Mouse (Mus musculus): ENCODE data around the gene Aipl1.

DNA sequence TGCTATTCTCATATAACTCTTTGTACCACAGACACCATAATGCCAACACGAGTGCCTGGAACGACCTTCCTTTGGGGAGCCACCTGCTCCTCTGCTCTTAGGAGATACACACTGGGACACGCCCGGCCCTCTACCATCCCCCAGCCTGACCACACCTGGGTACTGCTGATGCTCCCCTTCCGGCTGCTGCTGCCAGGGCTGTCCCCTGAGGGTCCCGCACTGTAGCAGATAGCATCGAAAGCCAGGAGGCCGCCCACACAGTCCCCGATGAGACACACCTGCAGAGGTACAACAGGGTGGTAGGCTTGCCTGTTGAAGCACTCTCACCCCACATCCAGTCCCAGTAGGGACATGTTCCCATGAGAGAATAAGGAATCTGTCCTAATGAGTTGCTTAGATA, 33.4 kb upstream of the Aipl1 start:
- TF ChIP-seq ZKSCAN1 (IDR thresholded peaks at IDR 0.05; ENCODE audit: borderline replicate concordance, low read depth, low read length) = no peak
- no peak for TF ChIP-seq JUND (conservative IDR thresholded peaks at IDR 0.05; ENCODE audit: low read depth, low read length)
- no peak for TF ChIP-seq CTCF (conservative IDR thresholded peaks at IDR 0.05 in 1 of 2, IDR thresholded peaks at IDR 0.05 in 1 of 2; ENCODE audit: low read depth in 2 of 2, low read length in 2 of 2)
- TF ChIP-seq USF1 (IDR thresholded peaks at IDR 0.05; ENCODE audit: low read depth, low read length) = no peak
- TF ChIP-seq MAZ (IDR thresholded peaks at IDR 0.05; ENCODE audit: low read depth, low read length) = no peak
- no peak for TF ChIP-seq MAX (IDR thresholded peaks at IDR 0.05; ENCODE audit: low read length)
- no peak for TF ChIP-seq POLR2A (IDR thresholded peaks at IDR 0.05; ENCODE audit: low read depth, low read length)
- no peak for TF ChIP-seq RCOR1 (conservative IDR thresholded peaks at IDR 0.05; ENCODE audit: low read depth, low read length)
- no peak for TF ChIP-seq NRF1 (IDR thresholded peaks at IDR 0.05; ENCODE audit: low read depth, low read length)
- no peak for TF ChIP-seq GABPA (IDR thresholded peaks at IDR 0.05; ENCODE audit: insufficient replicate concordance, low read depth, low read length)

Data from CH12.LX (cell line).